Mouse (Mus musculus): ENCODE data around the gene Oxnad1.

DNA sequence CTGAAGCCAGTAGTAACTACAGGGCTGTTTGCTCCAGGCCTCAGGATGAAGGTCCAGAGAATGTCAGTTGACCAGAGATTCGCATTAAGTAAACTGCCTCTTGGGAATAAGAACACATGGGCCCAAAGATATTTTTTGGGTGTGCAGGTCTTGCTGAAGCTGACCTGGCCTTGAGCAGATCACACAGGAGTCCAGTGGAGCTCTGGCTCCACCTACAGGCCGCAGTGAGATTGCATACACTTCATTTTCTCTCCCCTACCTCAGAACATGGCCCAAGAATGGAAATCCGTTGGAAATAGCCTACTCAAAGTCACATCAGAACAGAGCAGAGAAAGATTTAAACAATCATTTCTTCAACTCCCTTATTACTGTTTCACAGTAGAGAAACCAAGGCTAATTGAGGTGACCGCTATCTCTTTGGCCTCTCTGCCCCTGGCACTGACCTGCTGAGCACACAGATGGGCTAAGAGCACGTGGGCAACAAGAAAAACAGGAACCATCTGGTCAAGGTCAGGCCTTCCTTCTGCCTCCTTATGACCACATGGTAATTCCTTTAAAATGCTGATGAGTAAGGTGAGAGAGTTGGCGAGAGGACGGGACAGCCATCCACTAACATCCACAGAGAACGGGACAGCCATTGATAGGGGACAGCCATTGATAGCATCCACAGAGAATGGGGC is 8.1 kb upstream of the Oxnad1 start:
- peak; percentile 94 for TF ChIP-seq CTCF (IDR thresholded peaks at IDR 0.05; ENCODE audit: borderline replicate concordance, extremely low read depth, insufficient read depth, insufficient read length)
- no peak for TF ChIP-seq POLR2A (IDR thresholded peaks at IDR 0.05; ENCODE audit: borderline replicate concordance, extremely low read depth, insufficient read depth, insufficient read length, poor library complexity, severe bottlenecking)
